Mouse (Mus musculus) left cerebral cortex, postnatal 25 days (tissue): ENCODE results near the gene Dydc1. TPM values are rescaled to one million over a fixed set of nuclear protein-coding genes. Genes with fewer than 3 reads are reported as not detected.
"Not testable (repeated sequence)": the region's sequence is repeated elsewhere in the genome, so short reads cannot be mapped to it uniquely, and the experiment has no call there.

Source experiments
- DNase-seq, 2 experiments: peaks; one replicate each; pipeline ENCODE4 v3.0.0; 2022; ENCODE audit warnings: low spot score in 2 of 2, mixed read lengths in 1 of 2
- intact Hi-C: fragments of 180-260 bp; cut with DNase I; formaldehyde crosslinking; loops from one replicate; pipeline ENCODE4 v1.15.1; 2025
- total RNA-seq, 2 experiments: library from RNA; stranded (reverse); gene quantifications; 2 replicates each; pipeline ENCODE4 v1.2.3; 2021

The Dydc1 gene
- not detected for total RNA-seq

- intact Hi-C loops, result no loop called here
- DNase-seq, result peak; percentile 85 to 87
Measured at GRCm38 (mm10) chr14:41072229-41072943, at the start of gene Dydc1. Gene Dydc1 (plus strand): TSS chr14:41072911.

DNA sequence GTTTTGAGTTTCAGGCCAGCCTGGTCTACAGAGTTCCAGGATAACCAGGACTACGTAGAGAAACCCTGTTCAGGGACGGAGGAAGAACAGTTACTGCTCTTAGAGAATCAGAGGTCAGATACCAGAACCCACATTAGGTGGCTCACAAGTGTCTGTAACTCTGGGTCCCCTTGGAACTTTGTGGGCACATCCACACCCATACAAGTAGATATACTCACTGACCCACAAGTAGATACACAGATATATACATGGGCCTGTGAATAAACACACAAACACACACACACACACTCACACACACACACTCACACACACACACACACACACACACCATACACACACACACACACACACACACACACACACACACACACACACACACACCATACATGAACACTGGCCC is 47.6 kb upstream of the Dydc1 start:
- intact Hi-C loops, result no loop called here
- no peak for DNase-seq

DNA sequence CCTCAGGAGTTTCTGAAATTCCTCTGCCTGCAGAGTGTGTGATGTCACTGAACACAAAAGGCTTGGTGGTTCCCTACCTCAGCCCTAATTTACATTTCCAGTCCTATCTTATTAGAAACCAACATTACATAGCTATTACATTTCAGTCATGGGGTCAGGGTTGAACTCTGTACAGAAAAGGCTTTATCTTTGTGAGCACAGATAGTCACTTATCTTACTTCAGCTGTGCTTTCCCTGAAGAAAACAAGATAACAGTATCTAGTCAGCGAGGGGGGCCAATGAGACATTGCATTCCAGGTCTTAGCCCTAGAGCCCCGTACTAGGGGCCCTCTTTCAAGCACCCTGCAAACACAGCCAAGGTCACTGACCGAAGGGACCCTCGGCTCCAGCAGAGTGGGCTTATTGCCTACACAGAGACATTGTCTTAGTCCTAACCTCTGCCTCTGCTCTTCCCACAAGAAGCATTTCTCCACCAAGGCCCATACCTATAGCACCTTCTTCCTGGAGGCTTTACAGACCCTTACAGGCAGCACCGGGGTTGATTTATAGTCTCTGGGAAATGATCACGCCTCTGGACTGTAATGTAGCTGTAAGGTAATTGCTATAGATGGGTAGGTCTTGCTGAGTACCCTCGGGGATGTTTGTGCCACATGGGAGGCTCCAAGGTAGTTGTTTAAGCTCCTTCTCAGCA is 47.0 kb upstream of the Dydc1 start:
- intact Hi-C loops, result no loop called here
- no peak for DNase-seq

DNA sequence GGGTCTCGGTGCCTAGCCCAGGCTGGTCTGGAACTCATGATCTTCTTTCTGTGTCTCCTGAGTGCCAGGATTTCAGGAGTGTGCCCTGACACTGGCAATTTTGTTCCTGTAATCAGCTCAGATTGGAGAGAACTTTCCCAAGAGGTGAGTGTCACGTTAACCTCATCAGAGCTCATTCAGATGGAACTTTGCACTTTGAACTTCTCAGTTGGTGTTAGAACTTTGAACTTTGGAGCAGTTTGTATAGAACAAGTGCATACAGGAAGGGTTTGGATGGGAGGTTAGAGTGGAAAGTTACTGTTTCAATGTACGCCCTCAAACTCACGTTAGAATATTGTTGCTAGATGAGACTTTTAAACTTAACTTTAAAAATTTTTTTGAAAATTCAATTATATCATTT is 43.4 kb upstream of the Dydc1 start:
- intact Hi-C loops, result no loop called here

GRCm38 (mm10) chr14:41030989-41031513 is 41.7 kb upstream of the Dydc1 start:
- intact Hi-C loops, result loop anchor here (10.0 kb wide), 1 partner anchor 236 kb away; no protein-coding TSS in a partner anchor
- DNase-seq, result no peak

More for the DNA sequence above, 43.4 kb upstream of the Dydc1 start:
- no peak for DNase-seq

GRCm38 (mm10) chr14:41033135-41034110 is 39.3 kb upstream of the Dydc1 start:
- intact Hi-C loops, result loop anchor here (1.0 to 10.0 kb wide), 3 partner anchors 54 to 239 kb away; no protein-coding TSS in a partner anchor

GRCm38 (mm10) chr14:41035146-41035798 is 37.4 kb upstream of the Dydc1 start:
- intact Hi-C loops, result loop anchor here (10.0 kb wide), 1 partner anchor 240 kb away; no protein-coding TSS in a partner anchor
- peak; percentile 48 to 73 for DNase-seq

More at GRCm38 (mm10) chr14:41033135-41034110, 39.3 kb upstream of the Dydc1 start:
- peak; percentile 82 to 85 for DNase-seq

DNA sequence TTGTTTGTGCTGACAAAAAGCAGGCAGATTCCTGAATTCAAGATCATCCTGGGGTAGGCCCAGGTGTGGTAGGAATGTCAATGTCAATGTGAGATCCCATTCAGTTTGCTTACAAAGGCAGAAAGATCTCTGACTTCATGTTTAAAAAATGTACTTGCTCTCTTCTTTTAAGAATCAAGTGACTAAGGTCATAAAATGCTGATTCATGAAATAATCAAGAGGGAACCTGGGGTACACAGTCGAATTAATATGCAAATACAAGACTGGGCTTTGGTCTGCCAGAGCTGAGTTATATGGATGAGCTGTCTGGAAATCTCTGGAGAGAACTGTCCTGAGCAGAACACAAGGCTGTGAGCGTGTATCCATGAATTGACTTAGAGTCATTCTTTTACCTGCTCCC is 25.3 kb upstream of the Dydc1 start:
- intact Hi-C loops, result no loop called here
- no peak for DNase-seq

GRCm38 (mm10) chr14:41050471-41050870 is 22.2 kb upstream of the Dydc1 start:
- no peak for DNase-seq
- intact Hi-C loops, result no loop called here

DNA sequence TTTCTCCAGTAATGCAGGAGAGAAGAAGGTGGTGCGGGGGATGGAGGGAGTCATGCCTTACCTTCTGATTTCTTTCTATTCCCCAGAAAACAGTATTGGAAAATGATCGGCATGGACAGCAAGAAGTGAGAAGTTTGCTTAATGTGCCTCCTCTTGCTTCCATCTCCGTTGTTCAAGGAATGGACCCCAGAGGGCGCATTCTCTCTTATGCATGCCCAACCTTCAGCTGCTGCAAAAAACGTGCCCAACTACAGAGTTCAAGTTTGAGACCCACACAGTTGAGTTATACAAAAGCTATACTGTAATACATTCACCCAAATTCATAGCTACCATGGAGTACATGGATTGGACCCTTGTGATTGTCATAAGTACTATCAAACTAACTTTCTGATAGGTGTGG is 20.2 kb upstream of the Dydc1 start:
- intact Hi-C loops, result no loop called here
- no peak for DNase-seq

DNA sequence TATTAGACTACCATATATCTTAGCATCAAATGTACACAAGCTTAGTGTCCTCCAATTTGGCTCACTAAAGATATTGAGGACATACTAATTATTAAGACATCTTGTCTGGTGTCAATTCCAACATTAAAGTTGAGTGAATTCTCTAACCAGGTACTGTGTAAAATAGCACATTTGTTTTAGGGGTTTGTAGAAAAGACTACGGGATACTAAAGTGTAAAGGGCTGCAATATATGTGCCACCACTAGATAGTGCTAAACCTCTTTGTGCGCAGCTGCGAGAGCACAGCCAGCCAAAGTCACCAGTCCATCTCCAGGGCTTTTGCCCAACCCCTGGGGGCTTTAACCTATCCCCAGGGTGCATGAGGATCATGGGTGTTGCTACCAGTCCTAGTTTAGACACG is 19.5 kb upstream of the Dydc1 start:
- intact Hi-C loops, DNase-seq: not testable (repeated sequence)

DNA sequence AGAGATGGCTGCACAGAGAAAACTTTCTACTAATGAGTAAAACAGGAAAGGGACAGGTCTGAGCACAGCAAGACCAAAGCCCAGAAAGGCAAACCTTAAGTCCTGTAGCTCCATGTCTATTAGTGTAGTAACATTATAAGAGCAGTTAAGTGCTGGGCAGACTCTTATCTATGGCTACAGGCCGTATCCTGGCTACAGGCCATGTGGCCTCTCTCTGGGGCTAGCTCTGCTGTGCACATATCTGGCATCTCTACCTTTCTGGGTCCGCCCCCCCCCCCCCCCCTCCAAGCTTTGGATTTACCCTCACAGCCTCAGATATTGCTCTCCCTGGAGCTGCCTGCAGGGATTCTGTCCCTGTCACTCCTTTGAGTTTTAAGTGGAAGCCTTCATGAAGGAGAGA is 7.5 kb upstream of the Dydc1 start:
- intact Hi-C loops, result no loop called here
- DNase-seq, result no peak

DNA sequence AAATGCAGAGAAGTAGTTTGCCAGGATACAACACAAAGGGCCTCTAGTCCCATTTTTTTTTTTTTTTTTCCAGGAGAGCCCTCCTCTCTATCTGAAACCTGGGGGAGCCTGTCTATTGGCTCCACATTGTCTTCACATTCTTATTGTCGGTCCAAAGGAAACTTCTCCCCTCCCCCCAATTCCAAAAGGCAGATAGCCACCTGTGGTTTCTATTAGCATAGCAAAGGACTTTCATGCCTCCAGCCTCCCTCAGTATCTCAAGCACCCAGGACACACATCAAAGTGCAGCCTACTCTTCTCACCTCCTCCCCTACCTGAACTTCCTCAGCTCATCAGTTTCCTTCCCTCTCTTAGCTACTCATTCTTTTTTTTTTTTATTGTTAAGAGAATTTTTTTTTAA is 6.3 kb upstream of the Dydc1 start:
- intact Hi-C loops, result no loop called here
- DNase-seq, result no peak

- intact Hi-C loops, result no loop called here
- no peak for DNase-seq
Measured at GRCm38 (mm10) chr14:41069108-41069507, 3.6 kb upstream of the Dydc1 start, which contains the start of gene Dydc2. Gene Dydc2 (minus strand): TSS chr14:41069208.

DNA sequence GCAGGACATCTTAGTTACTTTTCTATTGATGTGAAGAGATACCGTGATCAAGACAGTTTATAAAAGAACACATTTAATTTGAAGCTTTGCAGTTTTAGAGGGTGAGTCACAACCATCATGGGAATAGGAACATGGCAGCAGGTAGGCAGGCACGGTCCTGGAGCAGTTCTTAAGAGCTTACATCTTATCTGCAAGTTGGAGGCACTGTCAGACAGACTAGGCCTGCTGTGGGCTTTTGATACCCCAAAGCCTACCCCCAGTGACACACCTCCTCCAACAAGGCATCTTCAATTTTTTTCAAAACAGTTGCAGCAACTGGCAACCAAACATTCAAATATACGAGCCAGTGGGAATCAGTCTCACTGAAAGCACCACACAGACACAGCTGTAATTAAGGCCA is 2.4 kb upstream of the Dydc1 start:
- no peak for DNase-seq

GRCm38 (mm10) chr14:41072944-41073275 is 199 bp downstream of the Dydc1 start:
- intact Hi-C loops, result no loop called here
- no peak for DNase-seq

More for the DNA sequence above, 2.4 kb upstream of the Dydc1 start:
- intact Hi-C loops, result no loop called here

GRCm38 (mm10) chr14:41082408-41082807 is 9.7 kb downstream of the Dydc1 start:
- intact Hi-C loops, result no loop called here
- no peak for DNase-seq

DNA sequence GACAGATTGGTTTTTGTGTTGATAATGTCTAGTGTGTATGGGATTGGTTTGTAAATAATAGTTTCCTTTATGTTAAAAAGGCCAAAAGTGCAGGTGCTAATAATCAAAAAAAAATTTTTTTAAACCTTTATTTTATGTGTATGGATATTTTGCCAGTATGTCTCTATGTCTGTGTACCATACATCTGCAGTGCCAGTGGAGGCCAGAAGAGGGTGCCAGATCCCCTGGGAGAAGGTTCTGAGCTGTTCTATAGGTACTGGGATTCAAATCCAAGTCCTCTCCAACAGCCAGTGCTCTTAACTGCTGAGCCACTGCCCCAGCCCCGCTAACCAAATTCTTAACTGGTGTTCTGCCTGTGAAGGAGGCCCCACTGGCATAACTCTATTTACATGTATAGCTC is 14.8 kb downstream of the Dydc1 start:
- intact Hi-C loops, result no loop called here
- no peak for DNase-seq

- intact Hi-C loops, result no loop called here
- peak in 1 of 2 experiments; percentile 3 for DNase-seq
Measured at GRCm38 (mm10) chr14:41090777-41091176, 18.1 kb downstream of the Dydc1 start.
